Mouse (Mus musculus) thymus, postnatal 25 days (tissue): ENCODE results near the gene Vmn2r34.
"Not testable (repeated sequence)": the region's sequence is repeated elsewhere in the genome, so short reads cannot be mapped to it uniquely, and the experiment has no call there.

Source experiments
- DNase-seq: peaks from one replicate; pipeline ENCODE4 v3.0.0; 2022

Vmn2r34 gene

DNA sequence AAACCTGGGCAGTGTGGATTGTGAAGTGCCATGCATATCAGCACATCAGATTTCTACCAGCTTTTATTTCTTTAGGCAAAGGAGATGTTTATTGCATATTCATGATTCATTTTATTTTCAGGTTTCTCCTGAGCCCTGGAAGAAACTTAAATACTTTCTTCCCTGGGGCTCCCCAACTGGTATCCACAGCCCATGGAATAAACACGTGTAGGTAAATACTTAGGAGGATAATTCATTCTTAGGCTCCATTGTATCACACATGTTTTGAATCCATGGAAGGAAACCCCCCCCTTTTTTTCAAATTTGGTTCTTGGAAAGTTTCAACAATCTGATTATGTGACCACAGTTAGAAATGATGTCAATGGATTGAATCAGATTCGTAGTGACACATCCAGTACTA, at the start of gene Vmn2r34:
Gene Vmn2r34 (minus strand): TSS at position 101 of the 400 bp plus-strand sequence.
- DNase-seq, result not testable (repeated sequence)

GRCm38 (mm10) chr7:7674032-7674431, 15.3 kb downstream of the Vmn2r34 start:
- DNase-seq, result not testable (repeated sequence)
